ENCODE assay signal across 20 mouse cellular contexts in the genomic region with DNA sequence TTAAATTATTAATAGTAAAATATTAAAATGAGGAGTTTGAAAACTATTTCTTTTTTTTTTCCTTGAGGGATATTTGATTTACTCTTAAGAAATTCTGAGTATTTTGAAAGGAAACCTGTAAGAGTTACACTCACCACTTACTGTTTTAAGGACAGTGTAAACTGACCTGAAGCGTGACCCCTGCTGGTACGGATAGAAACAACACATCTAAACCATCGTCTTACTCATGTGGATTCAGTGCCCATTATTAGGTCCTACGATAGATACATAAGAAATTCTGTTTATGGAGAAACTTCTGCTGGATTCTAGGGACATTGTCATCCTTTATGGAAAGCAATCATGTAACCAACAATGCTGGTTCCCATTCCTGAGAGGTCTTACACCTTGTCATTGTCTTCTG. TPM values are rescaled to one million over a fixed set of nuclear protein-coding genes. Genes with fewer than 3 reads are reported as not detected.
DNase-seq lines count a peak whose midpoint lies in the region; TF ChIP-seq lines count a peak whose summit lies in the region.
"Had no signal": no experiment of that assay in that cellular context is flagged by ENCODE, and none has a peak within 500 bp of the region (broad histone marks: within the 10 kb centered on the region; RNA-seq: fewer than 3 reads in every experiment).

No protein-coding gene starts in this region.

- no peaks in the 10 kb centered on the region for H3K4me1 ChIP-seq in CH12.LX (ENCODE audit: control insufficient read depth in 1 of 2, insufficient read depth in 2 of 2)
- H3K4me1 ChIP-seq: forebrain, embryonic 13.5 days; heart, embryonic 12.5 days; hindbrain, embryonic 10.5 days; liver, embryonic 13.5 days had no signal

- no peak for TF ChIP-seq EP300 in CH12.LX (IDR thresholded peaks at IDR 0.05; ENCODE audit: low read length)

- TF ChIP-seq POLR2A in CH12.LX (IDR thresholded peaks at IDR 0.05; ENCODE audit: low read depth, low read length), result no peak
- no peak for TF ChIP-seq POLR2A in brain, embryonic 14.5 days (IDR thresholded peaks at IDR 0.05; ENCODE audit: borderline replicate concordance, extremely low read depth, insufficient read depth, insufficient read length, poor library complexity, severe bottlenecking)

- no peaks in the 10 kb centered on the region for H3K9me3 ChIP-seq in CH12.LX (replicated peaks; ENCODE audit: low read length)
- H3K9me3 ChIP-seq: forebrain, embryonic 13.5 days; heart, embryonic 12.5 days; hindbrain, embryonic 10.5 days; liver, embryonic 13.5 days had no signal

- H3K4me3 ChIP-seq in left cerebral cortex, adult 2 months, result no peak overlapping the region
- no peak overlapping the region for H3K4me3 ChIP-seq in CH12.LX (replicated peaks in 1 of 3; ENCODE audit: low read depth in 2 of 3, low read length in 2 of 3, poor library complexity in 1 of 3)
- H3K4me3 ChIP-seq: forebrain, embryonic 13.5 days; heart, embryonic 12.5 days; hindbrain, embryonic 10.5 days; liver, embryonic 13.5 days had no signal

- DNase-seq in adrenal gland, postnatal 10 days, result peak; percentile 15
- no peak for DNase-seq in adrenal gland, adult (ENCODE audit: inconsistent age in 2 of 2, low spot score in 1 of 2)
- DNase-seq in left cerebral cortex, adult 2 months (ENCODE audit: extremely low spot score in 1 of 2, low spot score in 2 of 2), result no peak
- DNase-seq in left cerebral cortex, postnatal 4 days, result no peak
- DNase-seq in CH12.LX (ENCODE audit: extremely low read depth), result peak; percentile 45
- peak; percentile 5 for DNase-seq in brain, embryonic 14.5 days (ENCODE audit: low read depth)
- no peak for DNase-seq in gastrocnemius, postnatal 4 days (ENCODE audit: low spot score in 2 of 2)
- DNase-seq in heart, postnatal 4 days, result no peak
- DNase-seq: adrenal gland, adult 2 months; cerebellum, postnatal 25 days; kidney, adult 8-10 months; liver, embryonic 13.5 days; thymus, postnatal 36 days had no signal

- dilution Hi-C loops in CH12.LX (cut with MboI; ENCODE audit: extremely low pct_ligation_motif_present, extremely low pct_unique_long_range_greater_than_20kb, low sequenced_read_pairs), result no loop called here

- no peaks in the 10 kb centered on the region for H3K27me3 ChIP-seq in CH12.LX (replicated peaks)
- H3K27me3 ChIP-seq: forebrain, embryonic 13.5 days; heart, embryonic 12.5 days; liver, embryonic 13.5 days had no signal

- intact Hi-C loops in left cerebral cortex, adult 2 months (cut with DNase I), result no loop called here
- intact Hi-C loops in left cerebral cortex, postnatal 4 days (cut with DNase I), result no loop called here

- TF ChIP-seq CTCF in left cerebral cortex, adult 2 months (IDR thresholded peaks at IDR 0.05), result peak; percentile 5
- TF ChIP-seq CTCF in CH12.LX (conservative IDR thresholded peaks at IDR 0.05 in 1 of 2, IDR thresholded peaks at IDR 0.05 in 1 of 2; ENCODE audit: low read depth in 2 of 2, low read length in 2 of 2), result peak; percentile 51 to 78
- TF ChIP-seq CTCF in brain, embryonic 14.5 days (IDR thresholded peaks at IDR 0.05; ENCODE audit: borderline replicate concordance, extremely low read depth, insufficient read depth, insufficient read length), result peak; percentile 9; the same call in 1 of the 2 replicates

- TF ChIP-seq RAD21 in CH12.LX (IDR thresholded peaks at IDR 0.05; ENCODE audit: low read depth, low read length), result peak; percentile 47

- no peak overlapping the region for H3K27ac ChIP-seq in left cerebral cortex, adult 2 months
- H3K27ac ChIP-seq in CH12.LX (ENCODE audit: insufficient read depth, low read depth), result no peak overlapping the region
- H3K27ac ChIP-seq: forebrain, embryonic 13.5 days; hindbrain, embryonic 10.5 days; liver, embryonic 13.5 days had no signal

- no peaks in the 10 kb centered on the region for H3K79me2 ChIP-seq in CH12.LX (replicated peaks; ENCODE audit: control insufficient read depth, extremely low read depth, insufficient read depth, poor library complexity, severe bottlenecking)

- no peak overlapping the region for H3K9ac ChIP-seq in CH12.LX (ENCODE audit: insufficient read depth, low read depth)
- H3K9ac ChIP-seq: forebrain, embryonic 13.5 days; heart, embryonic 12.5 days; liver, embryonic 13.5 days had no signal

- H3K36me3 ChIP-seq in CH12.LX (replicated peaks in 1 of 2; ENCODE audit: control insufficient read depth in 1 of 2, insufficient read depth in 1 of 2, low read length in 1 of 2), result no peaks in the 10 kb centered on the region
- H3K36me3 ChIP-seq: G1E; heart, embryonic 12.5 days; hindbrain, embryonic 10.5 days; liver, embryonic 13.5 days had no signal

- in situ Hi-C loops in CH12.LX (cut with MboI; ENCODE audit: low pct_ligation_motif_present, low pct_unique_long_range_greater_than_20kb, low sequenced_read_pairs), result loop anchor here (25.0 kb wide), 2 partner anchors 163 to 413 kb away; a partner anchor contains a TSS

- no peak overlapping the region for H3K4me2 ChIP-seq in CH12.LX (ENCODE audit: insufficient read depth, low read depth, poor library complexity, severe bottlenecking)
- H3K4me2 ChIP-seq: forebrain, embryonic 13.5 days; heart, embryonic 12.5 days; liver, embryonic 13.5 days had no signal

TF ChIP-seq in CH12.LX, 34 proteins besides CTCF, POLR2A, EP300 and RAD21:
- no peak for TF ChIP-seq RCOR1 (conservative IDR thresholded peaks at IDR 0.05; ENCODE audit: low read depth, low read length)
- peak; percentile 80 for TF ChIP-seq SMC3 (IDR thresholded peaks at IDR 0.05; ENCODE audit: low read depth, low read length)
- no peak for TF ChIP-seq JUND (conservative IDR thresholded peaks at IDR 0.05; ENCODE audit: low read depth, low read length)
- no peak for TF ChIP-seq NELFE (IDR thresholded peaks at IDR 0.05; ENCODE audit: low read depth, low read length)
- TF ChIP-seq USF2 (conservative IDR thresholded peaks at IDR 0.05; ENCODE audit: low read depth, low read length), result no peak

RNA-seq across cellular contexts. Expression of a gene that starts 41.2 kb away (rescaled TPM):
- total RNA-seq in adrenal gland, postnatal 10 days (2021), result not detected
- under 1 TPM; 0.42 to 0.48 TPM for total RNA-seq in left cerebral cortex, adult 2 months (2021)
- under 1 TPM; 0.54 to 0.70 TPM for total RNA-seq in left cerebral cortex, postnatal 4 days (2021)
- total RNA-seq in CH12.LX (2012; rRNA removed) (not detected in 2 replicates), CH12.LX (2014; rRNA removed) (not detected in 2 replicates)
- polyA plus RNA-seq in CH12.LX (2012; ENCODE audit: insufficient read length, low read depth), result not detected in 2 replicates
- 2.1 and 3.6 TPM in 2 replicates for polyA plus RNA-seq in brain, embryonic 14.5 days (2012; rRNA removed)
- total RNA-seq in gastrocnemius, postnatal 4 days (2021), result not detected
- not detected for total RNA-seq in heart, postnatal 4 days (2021)
- total RNA-seq: adrenal gland, adult 2 months; gastrocnemius, adult 8-10 months; monocyte, adult 5-6 weeks had no signal
- polyA plus RNA-seq: adrenal gland, adult 2 months; G1E; heart, embryonic 12.5 days; liver, embryonic 13.5 days; spleen, adult 2 months had no signal

Comparison
In these comparisons a context has a peak if more than half of its experiments do, and no peak if none do; other contexts are left out.
1. DNase-seq: peak in adrenal gland, postnatal 10 days (single experiment), CH12.LX (single experiment) and brain, embryonic 14.5 days (single experiment); none in adrenal gland, adult (0 of 2), left cerebral cortex, adult 2 months (0 of 2), left cerebral cortex, postnatal 4 days (single experiment), gastrocnemius, postnatal 4 days (0 of 2) and heart, postnatal 4 days (single experiment).
2. CTCF ChIP-seq: peak in every context shown above with its lines; median percentile 64 in CH12.LX; 9 in brain, embryonic 14.5 days; 5 in left cerebral cortex, adult 2 months.